Mouse (Mus musculus): ENCODE results near the gene Robo4. TPM values are rescaled to one million over a fixed set of nuclear protein-coding genes. Genes with fewer than 3 reads are reported as not detected.

Gene Robo4
- total RNA-seq (2021) = 1 to 10 TPM; 5.4 to 7.0 TPM

GRCm38 (mm10) chr9:37401802-37402201, at the start of gene Robo4:
Gene Robo4, plus strand, starts transcription at chr9:37401897.
- no peak for DNase-seq

- DNase-seq = no peak
Observed at GRCm38 (mm10) chr9:37354485-37354884, 47.2 kb upstream of the Robo4 start.

- peak; percentile 51 to 54 for DNase-seq
Observed at GRCm38 (mm10) chr9:37358713-37359330, 42.9 kb upstream of the Robo4 start.

- peak; percentile 69 to 76 for DNase-seq
Observed at GRCm38 (mm10) chr9:37359331-37360220, 42.1 kb upstream of the Robo4 start.

- DNase-seq = no peak
Observed at GRCm38 (mm10) chr9:37362084-37362483, 39.6 kb upstream of the Robo4 start.

- no peak for DNase-seq
Observed at GRCm38 (mm10) chr9:37362881-37363280, 38.8 kb upstream of the Robo4 start.

GRCm38 (mm10) chr9:37363551-37363950, 38.1 kb upstream of the Robo4 start:
- no peak for DNase-seq

GRCm38 (mm10) chr9:37364392-37364791, 37.3 kb upstream of the Robo4 start:
- DNase-seq = no peak

GRCm38 (mm10) chr9:37365706-37366105, 36.0 kb upstream of the Robo4 start:
- no peak for DNase-seq

GRCm38 (mm10) chr9:37367301-37368080, 34.2 kb upstream of the Robo4 start, which contains the start of gene Hepacam:
Gene Hepacam, plus strand, starts transcription at chr9:37367351.
- DNase-seq = peak; percentile 56 to 70

- no peak for DNase-seq
Observed at GRCm38 (mm10) chr9:37368081-37368830, 33.4 kb upstream of the Robo4 start.

- no peak for DNase-seq
Observed at GRCm38 (mm10) chr9:37368860-37369259, 32.8 kb upstream of the Robo4 start.

GRCm38 (mm10) chr9:37371232-37371801, 30.4 kb upstream of the Robo4 start:
- DNase-seq = no peak

- DNase-seq = no peak
Observed at GRCm38 (mm10) chr9:37375718-37376117, 26.0 kb upstream of the Robo4 start.

GRCm38 (mm10) chr9:37383161-37383560, 18.5 kb upstream of the Robo4 start:
- no peak for DNase-seq

- DNase-seq = no peak
Observed at GRCm38 (mm10) chr9:37384284-37385182, 17.2 kb upstream of the Robo4 start.

- DNase-seq = no peak
Observed at GRCm38 (mm10) chr9:37390891-37391290, 10.8 kb upstream of the Robo4 start.

- DNase-seq = no peak
Observed at GRCm38 (mm10) chr9:37392071-37392470, 9.6 kb upstream of the Robo4 start.

- DNase-seq = no peak
Observed at GRCm38 (mm10) chr9:37393482-37394131, 8.1 kb upstream of the Robo4 start.

- no peak for DNase-seq
Observed at GRCm38 (mm10) chr9:37400585-37400984, 1.1 kb upstream of the Robo4 start.

Data from layer of hippocampus, postnatal 36 days (tissue).